Mouse (Mus musculus) T-helper 1 cell (primary cell): ENCODE measurements around the gene Gch1.

Experiments used
- in situ Hi-C: fragments of 300-600 bp; cut with MboI, MseI; formaldehyde crosslinking; loops from one replicate; pipeline ENCODE4 v1.15.1; 2025; ENCODE audit warnings: high pct_unique_total_duplicates

Gene Gch1

GRCm38 (mm10) chr14:47206601-47207000 is 17.4 kb upstream of the Gch1 start:
- in situ Hi-C loops: no loop called here

GRCm38 (mm10) chr14:47205270-47205972 is 16.2 kb upstream of the Gch1 start:
- in situ Hi-C loops: no loop called here

GRCm38 (mm10) chr14:47197340-47197739 is 8.1 kb upstream of the Gch1 start:
- in situ Hi-C loops: no loop called here

GRCm38 (mm10) chr14:47196711-47197110 is 7.5 kb upstream of the Gch1 start:
- in situ Hi-C loops: no loop called here

- in situ Hi-C loops: no loop called here
Measured at GRCm38 (mm10) chr14:47194096-47194495, 4.9 kb upstream of the Gch1 start.

GRCm38 (mm10) chr14:47193506-47193905 is 4.3 kb upstream of the Gch1 start:
- in situ Hi-C loops: no loop called here

GRCm38 (mm10) chr14:47191861-47192260 is 2.6 kb upstream of the Gch1 start:
- in situ Hi-C loops: no loop called here

- in situ Hi-C loops: no loop called here
Measured at GRCm38 (mm10) chr14:47190626-47191025, 1.4 kb upstream of the Gch1 start.

- in situ Hi-C loops: no loop called here
Measured at GRCm38 (mm10) chr14:47189635-47189955, 382 bp upstream of the Gch1 start.

GRCm38 (mm10) chr14:47188475-47188847 is 752 bp downstream of the Gch1 start:
- in situ Hi-C loops: no loop called here

- in situ Hi-C loops: no loop called here
Measured at GRCm38 (mm10) chr14:47187666-47188360, 1.4 kb downstream of the Gch1 start.

- in situ Hi-C loops: no loop called here
Measured at GRCm38 (mm10) chr14:47187261-47187660, 2.0 kb downstream of the Gch1 start.

GRCm38 (mm10) chr14:47186561-47186960 is 2.7 kb downstream of the Gch1 start:
- in situ Hi-C loops: no loop called here

GRCm38 (mm10) chr14:47181497-47182290 is 7.5 kb downstream of the Gch1 start:
- in situ Hi-C loops: no loop called here

GRCm38 (mm10) chr14:47178851-47179250 is 10.4 kb downstream of the Gch1 start:
- in situ Hi-C loops: loop anchor here (10.0 kb wide), 1 partner anchor 1004 kb away; no protein-coding TSS in a partner anchor

- in situ Hi-C loops: loop anchor here (10.0 kb wide), 1 partner anchor 1003 kb away; no protein-coding TSS in a partner anchor
Measured at GRCm38 (mm10) chr14:47177846-47178414, 11.3 kb downstream of the Gch1 start.

- in situ Hi-C loops: loop anchor here (10.0 kb wide), 1 partner anchor 1001 kb away; no protein-coding TSS in a partner anchor
Measured at GRCm38 (mm10) chr14:47176226-47176625, 13.0 kb downstream of the Gch1 start.

- in situ Hi-C loops: loop anchor here (10.0 kb wide), 1 partner anchor 1000 kb away; no protein-coding TSS in a partner anchor
Measured at GRCm38 (mm10) chr14:47175136-47175535, 14.1 kb downstream of the Gch1 start.

GRCm38 (mm10) chr14:47172073-47172472 is 17.1 kb downstream of the Gch1 start:
- in situ Hi-C loops: loop anchor here (10.0 kb wide), 1 partner anchor 997 kb away; no protein-coding TSS in a partner anchor

GRCm38 (mm10) chr14:47170499-47171109 is 18.6 kb downstream of the Gch1 start:
- in situ Hi-C loops: loop anchor here (10.0 kb wide), 1 partner anchor 996 kb away; no protein-coding TSS in a partner anchor
